Mouse (Mus musculus) cerebellum, postnatal 25 days (tissue): Measurements from ENCODE around the gene Vav3.

Experiments used
- DNase-seq, 2 experiments: peaks; one replicate each; pipeline ENCODE4 v3.0.0; 2021; ENCODE audit warnings: mixed read lengths in 2 of 2

Vav3 gene

GRCm38 (mm10) chr3:109353814-109354213, 13.4 kb downstream of the Vav3 start:
- DNase-seq: no peak

GRCm38 (mm10) chr3:109355158-109355557, 14.7 kb downstream of the Vav3 start:
- DNase-seq: no peak

- no peak for DNase-seq
These were observed 20.3 kb downstream of the Vav3 start for GRCm38 (mm10) chr3:109360746-109361145.

- no peak for DNase-seq
These were observed 21.4 kb downstream of the Vav3 start for GRCm38 (mm10) chr3:109361882-109362281.

- DNase-seq: no peak
These were observed 21.9 kb downstream of the Vav3 start for GRCm38 (mm10) chr3:109362310-109362709.

GRCm38 (mm10) chr3:109363522-109363921, 23.1 kb downstream of the Vav3 start:
- DNase-seq: no peak

GRCm38 (mm10) chr3:109365875-109366274, 25.4 kb downstream of the Vav3 start:
- no peak for DNase-seq

- DNase-seq: peak; percentile 14 to 40
These were observed 26.0 kb downstream of the Vav3 start for GRCm38 (mm10) chr3:109366411-109366851.

- no peak for DNase-seq
These were observed 28.2 kb downstream of the Vav3 start for GRCm38 (mm10) chr3:109368383-109369289.

GRCm38 (mm10) chr3:109371576-109371975, 31.1 kb downstream of the Vav3 start:
- DNase-seq: no peak

GRCm38 (mm10) chr3:109372678-109373077, 32.2 kb downstream of the Vav3 start:
- no peak for DNase-seq

GRCm38 (mm10) chr3:109378278-109378677, 37.8 kb downstream of the Vav3 start:
- no peak for DNase-seq

- DNase-seq: no peak
These were observed 38.2 kb downstream of the Vav3 start for GRCm38 (mm10) chr3:109378684-109379083.

GRCm38 (mm10) chr3:109388730-109389129, 48.3 kb downstream of the Vav3 start:
- no peak for DNase-seq

GRCm38 (mm10) chr3:109401527-109401926, 61.1 kb downstream of the Vav3 start:
- DNase-seq: no peak

GRCm38 (mm10) chr3:109411294-109411693, 70.8 kb downstream of the Vav3 start:
- DNase-seq: no peak

- DNase-seq: no peak
These were observed 80.0 kb downstream of the Vav3 start for GRCm38 (mm10) chr3:109420403-109420802.

- no peak for DNase-seq
These were observed 80.6 kb downstream of the Vav3 start for GRCm38 (mm10) chr3:109421019-109421418.

GRCm38 (mm10) chr3:109423440-109424079, 83.1 kb downstream of the Vav3 start:
- no peak for DNase-seq

GRCm38 (mm10) chr3:109431285-109431684, 90.8 kb downstream of the Vav3 start:
- DNase-seq: no peak

GRCm38 (mm10) chr3:109438552-109438951, 98.1 kb downstream of the Vav3 start:
- DNase-seq: no peak

- DNase-seq: no peak
These were observed 98.8 kb downstream of the Vav3 start for GRCm38 (mm10) chr3:109439253-109439652.

GRCm38 (mm10) chr3:109440001-109440400, 99.5 kb downstream of the Vav3 start:
- DNase-seq: no peak

- no peak for DNase-seq
These were observed 103.6 kb downstream of the Vav3 start for GRCm38 (mm10) chr3:109444077-109444476.
